Mouse (Mus musculus): ENCODE results near the gene Hal.

Gene Hal

DNA sequence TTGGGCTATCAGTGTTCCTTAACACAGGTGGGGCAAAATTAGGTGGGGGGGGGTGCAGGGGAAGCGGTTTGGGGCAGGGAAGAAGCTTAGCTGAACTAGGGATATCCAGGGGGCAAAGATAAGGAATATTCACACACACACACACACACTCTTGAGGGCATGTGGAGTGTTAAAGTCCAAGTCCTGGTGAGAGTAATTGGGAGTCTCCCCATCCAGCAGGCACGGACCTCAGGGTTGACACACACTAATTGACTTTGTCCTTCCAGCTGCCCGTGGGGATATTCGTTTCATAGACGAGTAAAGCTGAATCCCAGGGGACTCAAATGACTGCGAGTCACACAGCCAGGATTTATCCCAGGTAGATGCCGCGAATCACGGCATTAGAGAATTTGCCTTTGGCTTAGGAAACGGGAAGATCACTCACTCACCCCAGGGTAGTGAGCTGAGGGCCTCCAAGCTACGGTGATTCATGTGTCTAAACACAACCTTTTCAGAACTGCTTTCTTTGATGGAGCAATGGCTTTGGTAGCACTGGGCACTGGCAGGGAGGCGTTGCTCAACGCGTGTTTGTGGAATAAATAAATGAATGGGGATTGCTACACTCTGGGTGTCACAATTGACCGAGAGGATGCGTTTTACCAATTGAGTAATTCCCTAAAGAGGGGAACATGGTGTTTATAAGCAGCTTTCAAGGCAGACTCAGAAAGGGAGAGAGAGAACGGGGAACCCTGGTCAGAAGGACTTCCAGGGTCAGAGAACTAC is at the start of gene Hal:
Gene Hal (plus strand): TSS at position 703 of the 762 bp plus-strand sequence.
- no peaks in the 10 kb centered on the region for H3K27me3 ChIP-seq (ENCODE audit: control insufficient read depth, insufficient read depth, low read length, poor library complexity, severe bottlenecking)
- H3K36me3 ChIP-seq (ENCODE audit: control insufficient read depth, insufficient read depth, low read length, poor library complexity, severe bottlenecking), result no peaks in the 10 kb centered on the region
- DNase-seq (ENCODE audit: low read depth, low spot score), result no peak

DNA sequence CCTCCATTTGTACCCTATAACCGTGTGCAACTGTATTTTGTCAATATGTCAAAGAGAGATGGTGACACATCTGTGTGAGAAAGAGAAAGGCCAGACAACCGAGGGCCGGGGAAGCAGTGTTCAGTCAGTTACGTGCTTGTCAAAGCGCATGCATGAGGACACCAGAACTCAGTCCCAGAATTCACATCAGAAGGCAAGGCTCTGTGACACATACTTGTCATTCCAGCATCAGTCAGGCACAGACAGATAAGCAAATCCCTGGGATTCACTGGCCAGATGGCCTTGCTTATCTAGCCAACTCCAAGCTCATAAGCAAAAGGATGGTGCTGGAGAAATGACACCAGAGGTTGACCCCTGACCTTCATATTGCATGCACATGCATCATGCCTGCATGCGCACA is 47.1 kb upstream of the Hal start:
- DNase-seq (ENCODE audit: low read depth, low spot score), result no peak
- no peaks in the 10 kb centered on the region for H3K36me3 ChIP-seq (ENCODE audit: control insufficient read depth, insufficient read depth, low read length, poor library complexity, severe bottlenecking)
- H3K27me3 ChIP-seq (ENCODE audit: control insufficient read depth, insufficient read depth, low read length, poor library complexity, severe bottlenecking), result no peaks in the 10 kb centered on the region

- H3K36me3 ChIP-seq (ENCODE audit: control insufficient read depth, insufficient read depth, low read length, poor library complexity, severe bottlenecking), result no peaks in the 10 kb centered on the region
- DNase-seq (ENCODE audit: low read depth, low spot score), result no peak
- H3K27me3 ChIP-seq (ENCODE audit: control insufficient read depth, insufficient read depth, low read length, poor library complexity, severe bottlenecking), result no peaks in the 10 kb centered on the region
These were observed 46.4 kb upstream of the Hal start for GRCm38 (mm10) chr10:93442183-93442582.

DNA sequence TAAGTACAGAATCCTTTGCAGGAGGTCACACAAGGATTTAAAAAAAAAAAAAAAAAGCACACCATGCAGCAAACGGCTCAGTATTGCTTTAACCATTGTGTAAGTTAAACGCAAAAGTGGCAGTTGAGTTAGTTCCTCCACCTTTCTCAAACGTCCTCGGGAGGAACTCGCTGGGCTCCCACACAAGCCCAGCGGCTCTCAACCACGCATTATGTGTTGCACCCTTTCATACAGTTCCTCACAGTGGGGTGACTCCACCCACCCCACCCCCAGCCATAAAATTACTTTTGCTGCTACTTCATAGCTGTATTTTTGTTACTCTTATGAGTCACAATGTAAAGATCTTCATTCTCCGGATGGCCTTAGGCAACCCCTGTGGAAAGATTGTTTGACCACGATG is 44.2 kb upstream of the Hal start:
- Histone ChIP-seq H3K27me3 (ENCODE audit: control insufficient read depth, insufficient read depth, low read length, poor library complexity, severe bottlenecking) (no peaks in the 10 kb centered on the region), H3K36me3 (ENCODE audit: control insufficient read depth, insufficient read depth, low read length, poor library complexity, severe bottlenecking) (no peaks in the 10 kb centered on the region)
- no peak for DNase-seq (ENCODE audit: low read depth, low spot score)

- H3K27me3 ChIP-seq (ENCODE audit: control insufficient read depth, insufficient read depth, low read length, poor library complexity, severe bottlenecking), result no peaks in the 10 kb centered on the region; the same call in 1 of the 2 replicates
- H3K36me3 ChIP-seq (ENCODE audit: control insufficient read depth, insufficient read depth, low read length, poor library complexity, severe bottlenecking), result no peaks in the 10 kb centered on the region
- DNase-seq (ENCODE audit: low read depth, low spot score), result no peak
These were observed 41.2 kb upstream of the Hal start for GRCm38 (mm10) chr10:93447398-93447797.

GRCm38 (mm10) chr10:93454652-93455014 is 33.9 kb upstream of the Hal start:
- no peaks in the 10 kb centered on the region; the same call in 1 of the 2 replicates for H3K27me3 ChIP-seq (ENCODE audit: control insufficient read depth, insufficient read depth, low read length, poor library complexity, severe bottlenecking)
- DNase-seq (ENCODE audit: low read depth, low spot score), result no peak
- no peaks in the 10 kb centered on the region for H3K36me3 ChIP-seq (ENCODE audit: control insufficient read depth, insufficient read depth, low read length, poor library complexity, severe bottlenecking)

GRCm38 (mm10) chr10:93460106-93460505 is 28.5 kb upstream of the Hal start:
- no peak for DNase-seq (ENCODE audit: low read depth, low spot score)
- no peaks in the 10 kb centered on the region for H3K27me3 ChIP-seq (ENCODE audit: control insufficient read depth, insufficient read depth, low read length, poor library complexity, severe bottlenecking)
- H3K36me3 ChIP-seq (ENCODE audit: control insufficient read depth, insufficient read depth, low read length, poor library complexity, severe bottlenecking), result peaks cover 5% of the 10 kb centered on the region

DNA sequence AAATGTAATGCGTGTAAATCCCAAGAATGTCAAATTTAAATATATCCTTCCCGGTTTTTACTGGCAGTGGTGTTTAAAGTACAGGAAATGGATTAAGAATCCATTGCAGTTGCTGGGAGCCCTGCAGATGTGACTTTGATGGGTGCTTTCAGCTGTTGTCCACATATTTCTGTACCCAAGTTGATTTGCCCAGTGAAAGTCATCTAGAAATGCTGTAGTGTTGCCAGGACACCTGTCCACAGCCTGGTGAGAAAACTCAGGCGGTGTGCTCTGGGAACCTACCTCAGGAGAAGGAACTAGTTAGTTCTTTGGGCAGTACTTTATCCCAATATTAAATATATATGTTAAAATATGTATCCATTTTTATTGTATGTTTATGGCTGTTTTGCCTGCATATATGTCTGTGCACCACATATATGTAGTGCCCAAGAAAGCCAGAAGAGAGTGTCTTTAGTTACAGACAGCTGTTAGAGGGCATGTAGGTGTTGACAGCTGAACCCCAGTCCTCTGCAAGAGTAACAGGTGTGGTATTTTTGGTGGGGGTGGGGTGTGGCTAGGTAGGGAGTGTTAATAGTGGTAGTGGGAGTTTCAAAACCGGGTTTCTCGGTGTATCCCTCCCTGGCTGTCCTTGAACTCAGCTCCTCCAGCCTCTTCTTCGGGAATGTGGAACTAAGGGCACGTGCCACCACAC is 25.7 kb upstream of the Hal start:
- no peaks in the 10 kb centered on the region for H3K27me3 ChIP-seq (ENCODE audit: control insufficient read depth, insufficient read depth, low read length, poor library complexity, severe bottlenecking)
- peaks cover 5% of the 10 kb centered on the region for H3K36me3 ChIP-seq (ENCODE audit: control insufficient read depth, insufficient read depth, low read length, poor library complexity, severe bottlenecking)
- no peak for DNase-seq (ENCODE audit: low read depth, low spot score)

- Histone ChIP-seq H3K36me3 (ENCODE audit: control insufficient read depth, insufficient read depth, low read length, poor library complexity, severe bottlenecking) (peaks cover 5% of the 10 kb centered on the region), H3K27me3 (ENCODE audit: control insufficient read depth, insufficient read depth, low read length, poor library complexity, severe bottlenecking) (no peaks in the 10 kb centered on the region)
- no peak for DNase-seq (ENCODE audit: low read depth, low spot score)
These were observed 25.0 kb upstream of the Hal start for GRCm38 (mm10) chr10:93463611-93464010.

- no peaks in the 10 kb centered on the region for H3K27me3 ChIP-seq (ENCODE audit: control insufficient read depth, insufficient read depth, low read length, poor library complexity, severe bottlenecking)
- H3K36me3 ChIP-seq (ENCODE audit: control insufficient read depth, insufficient read depth, low read length, poor library complexity, severe bottlenecking), result peaks cover 5% of the 10 kb centered on the region
- DNase-seq (ENCODE audit: low read depth, low spot score), result no peak
These were observed 21.3 kb upstream of the Hal start for GRCm38 (mm10) chr10:93467259-93467658.

DNA sequence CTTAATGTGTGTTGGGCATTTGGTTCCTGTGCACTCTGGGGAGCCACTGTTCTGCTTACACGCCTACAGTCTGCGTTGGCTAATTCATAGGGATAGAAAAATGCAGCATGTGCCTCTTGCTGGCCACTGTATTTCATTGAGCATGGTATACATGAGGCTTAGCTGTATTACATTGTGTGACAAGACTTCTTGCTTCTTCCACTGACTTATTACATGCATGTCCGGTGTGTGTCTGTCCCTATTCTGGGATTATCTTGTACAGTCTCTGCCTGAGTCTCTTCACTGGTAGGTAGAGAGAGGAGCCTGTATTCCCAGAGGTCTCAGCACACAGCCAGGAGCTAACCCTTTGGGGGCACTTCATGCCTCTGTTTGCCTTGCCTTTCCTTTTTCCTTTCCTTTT is 20.8 kb upstream of the Hal start:
- DNase-seq (ENCODE audit: low read depth, low spot score), result peak; percentile 52
- Histone ChIP-seq H3K27me3 (ENCODE audit: control insufficient read depth, insufficient read depth, low read length, poor library complexity, severe bottlenecking) (no peaks in the 10 kb centered on the region), H3K36me3 (ENCODE audit: control insufficient read depth, insufficient read depth, low read length, poor library complexity, severe bottlenecking) (peaks cover 3% of the 10 kb centered on the region)

DNA sequence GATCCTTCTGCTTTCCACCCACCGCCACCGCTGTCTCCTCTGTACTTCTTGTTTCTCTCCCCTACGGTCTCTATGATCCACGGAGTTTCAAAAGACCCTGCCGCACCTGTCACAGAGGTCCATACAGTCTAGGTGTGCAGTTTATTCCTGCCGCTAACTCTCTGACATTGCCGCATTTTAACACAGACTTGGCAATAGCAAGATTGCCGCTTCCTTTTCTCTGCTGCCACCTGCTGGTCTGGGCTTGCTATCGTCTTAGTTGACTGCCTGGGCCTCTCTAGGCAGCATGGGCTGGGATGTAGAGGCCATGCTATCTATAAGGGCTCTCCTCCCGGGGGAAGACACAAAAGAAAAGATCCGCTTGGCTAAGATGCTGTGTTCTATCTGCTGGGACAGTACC is 17.2 kb upstream of the Hal start:
- H3K36me3 ChIP-seq (ENCODE audit: control insufficient read depth, insufficient read depth, low read length, poor library complexity, severe bottlenecking), result no peaks in the 10 kb centered on the region; the same call in none of the 2 replicates
- peak; percentile 89 for DNase-seq (ENCODE audit: low read depth, low spot score)
- H3K27me3 ChIP-seq (ENCODE audit: control insufficient read depth, insufficient read depth, low read length, poor library complexity, severe bottlenecking), result no peaks in the 10 kb centered on the region

GRCm38 (mm10) chr10:93484511-93484910 is 4.1 kb upstream of the Hal start:
- Histone ChIP-seq H3K27me3 (ENCODE audit: control insufficient read depth, insufficient read depth, low read length, poor library complexity, severe bottlenecking) (no peaks in the 10 kb centered on the region), H3K36me3 (ENCODE audit: control insufficient read depth, insufficient read depth, low read length, poor library complexity, severe bottlenecking) (0 out of 2 replicates have a peak, but pooled peaks cover 4% of the 10 kb centered on the region)
- no peak for DNase-seq (ENCODE audit: low read depth, low spot score)

GRCm38 (mm10) chr10:93485055-93485691 is 3.4 kb upstream of the Hal start:
- peak; percentile 62 for DNase-seq (ENCODE audit: low read depth, low spot score)
- 0 out of 2 replicates have a peak, but pooled peaks cover 4% of the 10 kb centered on the region for H3K36me3 ChIP-seq (ENCODE audit: control insufficient read depth, insufficient read depth, low read length, poor library complexity, severe bottlenecking)
- H3K27me3 ChIP-seq (ENCODE audit: control insufficient read depth, insufficient read depth, low read length, poor library complexity, severe bottlenecking), result no peaks in the 10 kb centered on the region

DNA sequence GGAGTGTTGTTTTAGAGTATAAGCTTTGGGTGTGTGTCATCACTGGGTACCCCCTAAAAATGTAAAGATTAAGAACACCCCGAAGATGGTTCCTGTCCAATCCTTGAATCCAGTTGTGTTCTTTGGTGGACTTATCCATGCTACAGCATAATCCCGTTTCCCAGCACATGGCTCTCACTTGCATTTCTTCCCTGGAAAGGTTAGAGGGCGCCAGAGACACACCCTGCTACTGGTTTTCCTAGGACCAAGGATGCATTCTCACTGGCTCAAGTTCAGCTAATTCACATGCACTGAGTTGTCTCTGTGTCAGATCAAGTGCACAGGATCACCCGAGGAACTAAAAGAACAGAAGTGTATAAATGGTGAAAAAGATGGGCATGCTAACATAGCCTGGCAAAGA is 1.9 kb upstream of the Hal start:
- no peak for DNase-seq (ENCODE audit: low read depth, low spot score)
- Histone ChIP-seq H3K36me3 (ENCODE audit: control insufficient read depth, insufficient read depth, low read length, poor library complexity, severe bottlenecking) (no peaks in the 10 kb centered on the region), H3K27me3 (ENCODE audit: control insufficient read depth, insufficient read depth, low read length, poor library complexity, severe bottlenecking) (no peaks in the 10 kb centered on the region)

All from splenic B cell, adult 2 months (primary cell).